Mouse (Mus musculus): Measurements from ENCODE around the gene Cfap45. TPM values are rescaled to one million over a fixed set of nuclear protein-coding genes. Genes with fewer than 3 reads are reported as not detected.
A peak's percentile ranks its signal among the peaks of the same experiment; 100 is the strongest.

Gene Cfap45
- polyA plus RNA-seq, 1 experiment from 2014 or later, result 2.4 TPM

DNA sequence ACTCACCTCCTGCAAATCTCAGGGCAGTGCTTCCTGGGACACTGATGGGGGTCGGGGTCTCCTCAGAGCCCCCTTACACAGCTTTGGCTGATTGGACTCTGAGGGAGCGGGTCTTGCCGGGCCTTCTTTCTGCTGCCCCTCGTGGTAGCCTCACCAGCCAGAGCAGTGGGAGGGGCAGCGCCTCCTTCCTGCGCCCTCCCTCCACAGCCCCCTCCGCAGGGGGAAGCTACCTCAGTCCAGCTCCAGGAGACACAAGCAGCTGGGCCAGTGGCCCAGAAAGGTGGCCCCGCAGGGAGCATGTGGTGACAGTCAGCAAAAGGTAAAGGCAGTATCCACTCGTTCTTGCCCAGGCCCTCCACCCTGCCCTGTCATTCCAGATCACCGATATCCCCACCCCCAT, 23.2 kb upstream of the Cfap45 start:
- Histone ChIP-seq H3K27me3 (replicated peaks) (peaks cover 12% of the 10 kb centered on the region; the same call in 1 of the 2 replicates), H3K4me3 (no peak overlapping the region), H3K4me1 (peaks cover 28% of the 10 kb centered on the region), H3K9ac (peak overlapping the region; percentile 10; the same call in 1 of the 2 replicates), H3K27ac (replicated peaks) (no peak overlapping the region), H3K36me3 (no peaks in the 10 kb centered on the region), H3K4me2 (no peak overlapping the region), H3K9me3 (no peaks in the 10 kb centered on the region)
- WGBS, result 68% methylated on average over 10 of the region's 10 CpGs
- no peak for ATAC-seq (ENCODE audit: extremely low read depth, insufficient number of reproducible peaks, low FRiP score, low TSS enrichment)

DNA sequence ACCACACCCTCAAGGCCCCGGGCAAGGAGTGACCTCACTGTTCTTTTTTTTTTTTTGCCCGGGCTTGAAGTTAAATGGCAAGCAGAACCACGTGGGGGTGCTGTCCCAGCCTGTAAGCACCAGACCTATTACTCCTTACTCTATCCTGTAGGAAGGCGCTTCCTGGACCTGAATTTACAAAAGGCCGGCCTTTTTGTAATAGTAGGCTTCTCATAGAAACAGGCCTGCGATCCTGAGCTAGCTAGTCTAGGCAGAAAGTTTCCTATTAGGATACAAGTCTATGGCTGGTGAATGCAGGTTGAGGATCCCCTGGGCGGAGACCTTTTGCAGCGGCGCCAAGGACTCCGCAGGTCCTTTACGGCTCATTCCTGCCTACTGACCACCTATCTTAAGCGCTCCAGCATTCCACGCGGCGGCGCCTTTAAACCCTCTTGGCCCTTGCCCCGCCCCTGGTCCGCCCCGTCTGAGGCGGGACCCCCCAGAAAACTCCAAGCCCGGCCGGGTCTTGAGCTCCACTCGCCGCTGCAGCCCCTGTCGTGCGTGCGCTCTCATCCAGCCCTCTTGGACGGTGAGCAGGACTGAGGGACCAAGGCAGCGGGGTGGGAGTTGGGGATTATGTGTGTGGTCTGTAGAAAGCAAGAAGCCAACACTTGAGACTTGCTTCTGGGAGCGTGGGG, 20.7 kb upstream of the Cfap45 start, which contains the start of gene Tagln2:
TSS of gene Tagln2 (plus strand) at position 283 of the 677 bp plus-strand sequence.
- peak within 1 kb of the TSS; percentile 80 for H3K4me2 ChIP-seq
- 1% methylated on average over 30 of the region's 30 CpGs for WGBS
- H3K27me3 ChIP-seq (replicated peaks), result peaks cover 5% of the 10 kb centered on the region; the same call in 1 of the 2 replicates
- ATAC-seq (ENCODE audit: extremely low read depth, insufficient number of reproducible peaks, low FRiP score, low TSS enrichment), result peak; percentile 49; the same call in 1 of the 2 replicates
- peaks cover 51% of the 10 kb centered on the region for H3K4me1 ChIP-seq
- H3K9me3 ChIP-seq, result no peaks in the 10 kb centered on the region
- H3K4me3 ChIP-seq, result peak within 1 kb of the TSS; percentile 88
- peak within 1 kb of the TSS; percentile 95 for H3K27ac ChIP-seq (replicated peaks)
- peak within 1 kb of the TSS; percentile 92 for H3K9ac ChIP-seq
- peaks cover 3% of the 10 kb centered on the region for H3K36me3 ChIP-seq

- peaks cover 59% of the 10 kb centered on the region for H3K4me1 ChIP-seq
- H3K36me3 ChIP-seq, result peaks cover 11% of the 10 kb centered on the region
- no peaks in the 10 kb centered on the region for H3K9me3 ChIP-seq
- H3K4me3 ChIP-seq, result peak overlapping the region; percentile 88
- under 1% methylated on average over 56 of the region's 56 CpGs for WGBS
- H3K4me2 ChIP-seq, result peak overlapping the region; percentile 80
- peak overlapping the region; percentile 92 for H3K9ac ChIP-seq
- H3K27ac ChIP-seq (replicated peaks), result peak overlapping the region; percentile 95
- H3K27me3 ChIP-seq (replicated peaks), result peaks cover 5% of the 10 kb centered on the region; the same call in 1 of the 2 replicates
- peak; percentile 33; the same call in 1 of the 2 replicates for ATAC-seq (ENCODE audit: extremely low read depth, insufficient number of reproducible peaks, low FRiP score, low TSS enrichment)
Measured at GRCm38 (mm10) chr1:172500451-172501370, 19.9 kb upstream of the Cfap45 start.

- Histone ChIP-seq H3K9ac (peak overlapping the region; percentile 92), H3K27me3 (replicated peaks) (peaks cover 5% of the 10 kb centered on the region; the same call in 1 of the 2 replicates), H3K9me3 (no peaks in the 10 kb centered on the region), H3K4me3 (peak overlapping the region; percentile 88), H3K4me1 (peaks cover 65% of the 10 kb centered on the region), H3K36me3 (peaks cover 20% of the 10 kb centered on the region), H3K4me2 (peak overlapping the region; percentile 80), H3K27ac (replicated peaks) (peak overlapping the region; percentile 95)
- WGBS, result 24% methylated on average over 13 of the region's 13 CpGs
- ATAC-seq (ENCODE audit: extremely low read depth, insufficient number of reproducible peaks, low FRiP score, low TSS enrichment), result peak; percentile 8; the same call in 1 of the 2 replicates
Measured at GRCm38 (mm10) chr1:172501371-172502144, 19.0 kb upstream of the Cfap45 start.

GRCm38 (mm10) chr1:172502145-172503110, 18.2 kb upstream of the Cfap45 start:
- peak overlapping the region; percentile 80 for H3K4me2 ChIP-seq
- peak overlapping the region; percentile 92 for H3K9ac ChIP-seq
- H3K27me3 ChIP-seq (replicated peaks), result no peaks in the 10 kb centered on the region
- ATAC-seq (ENCODE audit: extremely low read depth, insufficient number of reproducible peaks, low FRiP score, low TSS enrichment), result no peak
- peak overlapping the region; percentile 95 for H3K27ac ChIP-seq (replicated peaks)
- H3K4me3 ChIP-seq, result peak overlapping the region; percentile 88
- peaks cover 72% of the 10 kb centered on the region for H3K4me1 ChIP-seq
- WGBS, result 25% methylated on average over 13 of the region's 13 CpGs
- H3K36me3 ChIP-seq, result peaks cover 28% of the 10 kb centered on the region
- no peaks in the 10 kb centered on the region for H3K9me3 ChIP-seq

- no peak for ATAC-seq (ENCODE audit: extremely low read depth, insufficient number of reproducible peaks, low FRiP score, low TSS enrichment)
- peak overlapping the region; percentile 92 for H3K9ac ChIP-seq
- WGBS, result 24% methylated on average over 14 of the region's 14 CpGs
- H3K27me3 ChIP-seq (replicated peaks), result no peaks in the 10 kb centered on the region
- peaks cover 38% of the 10 kb centered on the region for H3K36me3 ChIP-seq
- H3K4me3 ChIP-seq, result peak overlapping the region; percentile 88
- peaks cover 77% of the 10 kb centered on the region for H3K4me1 ChIP-seq
- H3K9me3 ChIP-seq, result no peaks in the 10 kb centered on the region
- peak overlapping the region; percentile 80 for H3K4me2 ChIP-seq
- H3K27ac ChIP-seq (replicated peaks), result peak overlapping the region; percentile 95
Measured at GRCm38 (mm10) chr1:172503111-172503997, 17.2 kb upstream of the Cfap45 start.

DNA sequence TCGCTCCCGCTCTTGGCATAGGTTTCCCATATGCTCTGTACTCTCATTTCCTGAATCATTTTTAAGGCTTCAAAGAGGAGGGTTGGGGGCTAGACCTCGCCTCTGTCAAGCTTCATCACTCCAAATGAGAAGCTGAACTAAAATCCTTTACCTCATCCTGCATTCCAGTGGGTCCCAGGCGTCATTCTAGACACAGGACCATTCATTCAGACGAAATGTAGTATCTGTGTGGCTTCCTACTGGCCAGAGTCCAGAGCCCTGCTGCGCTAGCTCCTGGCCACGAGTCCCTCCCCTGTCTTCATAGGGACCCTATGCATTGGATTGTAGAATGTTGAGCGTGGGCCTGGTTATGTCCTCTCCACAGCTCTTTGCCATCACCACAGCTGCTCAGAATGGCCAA, 15.8 kb upstream of the Cfap45 start:
- H3K4me2 ChIP-seq, result peak overlapping the region; percentile 80
- no peaks in the 10 kb centered on the region for H3K9me3 ChIP-seq
- peak overlapping the region; percentile 35 for H3K4me3 ChIP-seq
- WGBS, result 60% methylated on average over 8 of the region's 8 CpGs
- H3K27ac ChIP-seq (replicated peaks), result peak overlapping the region; percentile 68
- no peak for ATAC-seq (ENCODE audit: extremely low read depth, insufficient number of reproducible peaks, low FRiP score, low TSS enrichment)
- peak overlapping the region; percentile 76 for H3K9ac ChIP-seq
- H3K36me3 ChIP-seq, result peaks cover 49% of the 10 kb centered on the region
- peaks cover 84% of the 10 kb centered on the region for H3K4me1 ChIP-seq
- H3K27me3 ChIP-seq (replicated peaks), result no peaks in the 10 kb centered on the region

GRCm38 (mm10) chr1:172507001-172507400, 13.6 kb upstream of the Cfap45 start:
- no peaks in the 10 kb centered on the region for H3K9me3 ChIP-seq
- H3K4me3 ChIP-seq, result no peak overlapping the region
- H3K4me2 ChIP-seq, result no peak overlapping the region
- H3K27me3 ChIP-seq (replicated peaks), result no peaks in the 10 kb centered on the region
- H3K36me3 ChIP-seq, result peaks cover 49% of the 10 kb centered on the region
- H3K4me1 ChIP-seq, result peaks cover 91% of the 10 kb centered on the region
- no peak for ATAC-seq (ENCODE audit: extremely low read depth, insufficient number of reproducible peaks, low FRiP score, low TSS enrichment)
- 0 out of 2 replicates have a peak overlapping the region, but pooled peaks have one; percentile 3 for H3K9ac ChIP-seq
- 51% methylated on average over 5 of the region's 5 CpGs for WGBS
- peak overlapping the region; percentile 73 for H3K27ac ChIP-seq (replicated peaks)

GRCm38 (mm10) chr1:172507701-172508100, 12.9 kb upstream of the Cfap45 start:
- H3K9ac ChIP-seq, result no peak overlapping the region
- no peaks in the 10 kb centered on the region for H3K27me3 ChIP-seq (replicated peaks)
- ATAC-seq (ENCODE audit: extremely low read depth, insufficient number of reproducible peaks, low FRiP score, low TSS enrichment), result no peak
- peak overlapping the region; percentile 73 for H3K27ac ChIP-seq (replicated peaks)
- peaks cover 49% of the 10 kb centered on the region for H3K36me3 ChIP-seq
- H3K9me3 ChIP-seq, result no peaks in the 10 kb centered on the region
- no peak overlapping the region for H3K4me3 ChIP-seq
- no peak overlapping the region for H3K4me2 ChIP-seq
- H3K4me1 ChIP-seq, result peaks cover 90% of the 10 kb centered on the region
- WGBS, result 82% methylated on average over 3 of the region's 3 CpGs
